Mouse (Mus musculus): ENCODE data around the gene Lyrm4.
"Not testable (repeated sequence)": the region's sequence is repeated elsewhere in the genome, so short reads cannot be mapped to it uniquely, and the experiment has no call there.

Lyrm4 gene

DNA sequence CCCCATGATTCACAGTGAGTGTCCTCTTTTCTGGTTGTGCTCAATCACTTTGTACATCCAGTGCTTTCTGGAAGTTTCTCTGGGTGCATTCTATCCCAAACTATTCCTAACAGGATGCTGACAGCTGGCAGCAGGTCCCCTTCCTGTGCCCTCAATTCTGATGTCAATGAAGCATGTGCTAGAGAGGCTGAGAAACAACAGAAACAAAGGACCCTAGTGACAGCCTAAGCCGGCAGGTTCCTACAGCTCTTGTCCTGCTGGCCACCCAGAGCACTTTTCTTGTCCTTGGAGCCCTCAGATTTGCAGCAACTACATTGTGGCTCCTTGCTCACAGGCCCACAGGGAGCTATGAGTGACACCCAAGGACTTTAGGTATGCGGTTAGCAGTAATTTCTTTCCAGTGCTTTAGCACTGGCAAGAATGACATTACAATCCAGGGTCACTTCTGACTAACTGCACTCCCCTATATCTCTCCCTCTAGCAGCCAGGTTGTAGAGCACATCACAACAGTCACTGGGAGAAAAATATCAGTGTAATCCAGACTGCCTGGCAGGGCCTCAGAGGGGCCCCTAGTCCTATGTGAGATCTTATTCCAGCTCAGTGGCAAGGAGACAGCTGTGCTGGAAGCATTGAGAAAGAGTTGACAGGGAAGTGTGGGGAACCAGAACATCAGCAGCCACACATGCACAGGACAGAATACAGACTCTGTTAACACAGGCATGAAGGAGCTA lies 121.5 kb downstream of the Lyrm4 start:
- in situ Hi-C loops (cut with MboI, MseI): no loop called here

DNA sequence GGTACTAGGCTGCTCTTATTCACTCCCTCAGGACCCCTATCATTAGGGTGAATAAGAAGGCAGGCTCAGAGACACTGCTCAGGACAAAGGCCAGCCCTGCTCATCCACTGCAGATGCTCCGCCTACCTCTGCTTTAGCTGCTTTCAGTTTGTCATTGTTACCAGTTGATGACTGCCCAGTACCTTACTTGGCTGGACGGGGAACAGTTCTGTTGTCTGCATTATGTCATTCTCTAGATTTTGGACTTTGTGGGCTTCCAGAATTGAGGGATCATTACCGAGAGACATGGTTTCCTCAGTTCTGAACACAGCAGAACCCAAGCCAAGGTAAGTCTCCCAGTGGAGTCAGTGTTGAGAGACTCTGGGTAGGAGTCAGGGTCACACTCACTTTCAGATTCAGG lies 122.1 kb downstream of the Lyrm4 start:
- in situ Hi-C loops (cut with MboI, MseI): no loop called here

DNA sequence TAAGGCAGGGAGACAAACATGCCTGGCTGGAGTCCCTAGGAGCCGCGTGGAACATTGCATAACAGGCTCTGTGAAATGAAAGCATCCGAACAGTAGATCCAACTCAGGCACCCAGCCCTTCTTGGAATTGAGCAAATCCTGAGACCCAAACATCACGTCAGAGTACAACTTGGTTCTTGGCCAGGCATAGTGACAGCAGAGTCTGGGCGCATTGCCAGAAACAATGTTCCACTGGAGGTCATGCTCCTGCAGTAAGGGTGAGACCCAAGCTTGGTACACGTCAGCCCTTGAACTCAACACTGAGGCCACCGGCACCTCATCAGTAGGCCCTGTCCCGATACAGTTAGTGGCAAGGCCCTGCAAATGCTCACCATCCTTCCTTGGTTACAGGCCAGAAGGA lies 123.3 kb downstream of the Lyrm4 start:
- in situ Hi-C loops (cut with MboI, MseI): no loop called here

DNA sequence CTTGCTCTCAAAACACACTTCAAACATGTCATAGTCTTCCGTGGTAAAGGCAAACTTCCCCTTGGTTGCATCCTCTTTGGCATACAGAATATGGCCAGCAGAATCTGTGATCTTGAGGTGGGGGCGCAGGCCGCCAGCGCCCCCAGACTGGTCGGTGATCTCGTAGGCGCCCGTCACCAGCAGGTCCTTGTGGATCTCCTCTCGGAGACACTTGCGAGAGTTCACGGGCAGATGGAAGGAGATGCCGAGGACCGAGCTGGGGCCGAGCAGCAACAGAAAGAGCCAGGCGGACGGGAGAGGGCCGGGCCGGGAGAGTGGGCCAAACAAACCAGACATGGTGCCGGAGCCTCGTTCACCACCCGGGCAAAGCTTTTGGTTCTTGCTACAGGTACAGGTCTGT lies 126.1 kb downstream of the Lyrm4 start:
- in situ Hi-C loops (cut with MboI, MseI): not testable (repeated sequence)

DNA sequence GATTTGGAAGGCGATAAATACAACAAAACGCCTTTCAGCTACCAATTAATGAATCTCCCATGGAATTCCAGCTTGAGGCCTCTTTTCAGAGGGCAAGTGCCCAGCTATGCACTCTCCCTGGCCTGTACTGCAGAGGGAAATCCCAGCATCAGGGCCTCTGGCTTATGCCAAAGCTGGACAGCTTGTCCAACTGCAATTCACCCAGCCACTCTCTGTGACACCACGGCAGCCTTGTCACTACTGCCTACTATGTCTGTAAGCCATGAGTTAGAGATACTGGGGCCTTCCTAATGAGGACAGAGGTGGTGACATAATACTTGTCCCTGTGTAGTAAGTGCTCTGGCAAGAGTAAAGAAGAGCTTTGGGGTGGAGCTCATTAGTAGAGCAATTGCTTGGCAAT lies 128.0 kb downstream of the Lyrm4 start:
- in situ Hi-C loops (cut with MboI, MseI): no loop called here

DNA sequence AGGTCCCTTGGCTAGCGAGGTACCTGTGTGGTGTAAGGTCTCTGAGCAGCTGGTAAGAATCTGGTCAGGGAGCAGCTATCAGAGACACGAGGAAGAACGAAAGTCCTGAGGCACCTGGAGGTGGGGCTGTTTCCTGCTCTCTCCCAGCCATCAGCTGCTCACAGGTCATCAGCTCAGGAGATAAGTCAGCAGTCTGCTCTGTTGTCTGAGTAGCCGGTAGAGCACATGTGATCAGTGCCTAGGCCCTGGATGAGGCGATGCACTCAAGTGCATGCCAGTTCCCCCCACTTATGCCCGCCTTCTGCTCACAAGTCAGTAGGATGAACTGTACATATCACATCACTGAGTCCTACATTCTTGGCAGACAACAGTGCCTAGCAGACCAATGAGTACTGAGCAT lies 134.3 kb downstream of the Lyrm4 start:
- in situ Hi-C loops (cut with MboI, MseI): no loop called here

DNA sequence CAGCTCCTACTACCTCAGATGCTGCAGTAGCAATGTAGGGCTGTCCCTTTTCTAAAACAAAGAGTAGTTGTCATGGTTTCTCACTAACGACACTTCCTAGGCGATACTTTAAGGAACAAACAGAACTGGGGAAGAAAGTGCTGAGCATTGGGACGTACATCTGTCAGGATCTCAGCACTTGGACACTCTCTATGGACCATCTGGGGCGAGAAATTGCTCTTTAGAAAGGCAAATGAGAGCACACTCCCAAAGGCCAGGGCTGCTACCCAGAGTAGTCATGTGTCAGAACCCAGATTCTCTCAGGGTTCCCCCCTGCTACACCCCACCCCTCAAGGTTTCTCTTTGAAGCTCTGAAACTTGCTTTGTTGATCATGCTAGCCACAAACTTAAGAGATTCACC lies 136.9 kb downstream of the Lyrm4 start:
- in situ Hi-C loops (cut with MboI, MseI): no loop called here

DNA sequence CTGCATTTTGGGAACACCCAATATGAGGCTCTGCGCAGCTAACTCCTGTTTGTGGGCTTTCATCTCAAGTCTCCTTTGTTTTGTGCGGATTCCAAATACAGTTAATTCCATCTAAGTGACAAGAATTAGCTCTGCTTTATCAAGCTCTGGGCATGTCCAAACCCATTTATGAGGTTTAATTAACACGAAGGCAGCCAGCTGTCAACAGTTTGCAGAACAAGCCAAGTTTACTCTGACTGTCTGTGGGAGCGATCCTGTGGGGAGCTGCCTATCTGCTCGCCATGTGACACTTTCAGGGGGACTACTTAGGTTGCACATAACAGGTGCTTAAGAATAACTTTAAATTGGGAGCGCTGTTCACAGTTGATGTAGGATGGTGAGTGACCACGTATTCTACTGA lies 140.4 kb downstream of the Lyrm4 start:
- in situ Hi-C loops (cut with MboI, MseI): no loop called here

DNA sequence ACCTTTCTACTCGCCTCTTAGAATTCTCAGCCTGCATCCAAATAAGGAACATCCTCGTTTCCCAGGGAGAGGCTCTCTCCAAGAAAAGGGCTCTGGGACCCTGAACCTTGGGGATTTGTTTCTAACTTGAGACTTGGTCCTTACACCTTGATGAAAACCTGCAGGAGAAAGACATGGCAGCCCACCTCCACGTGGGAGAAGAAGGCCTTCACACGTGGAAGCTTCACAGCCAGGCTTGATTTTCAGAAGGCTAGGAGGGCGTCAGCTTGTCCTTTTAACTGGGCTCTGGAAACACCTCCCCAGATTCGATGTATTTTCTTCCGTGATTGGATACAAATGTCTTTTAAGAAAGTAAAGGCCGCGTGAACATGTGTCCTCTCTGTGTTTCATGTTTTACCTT lies 147.5 kb downstream of the Lyrm4 start:
- in situ Hi-C loops (cut with MboI, MseI): no loop called here

DNA sequence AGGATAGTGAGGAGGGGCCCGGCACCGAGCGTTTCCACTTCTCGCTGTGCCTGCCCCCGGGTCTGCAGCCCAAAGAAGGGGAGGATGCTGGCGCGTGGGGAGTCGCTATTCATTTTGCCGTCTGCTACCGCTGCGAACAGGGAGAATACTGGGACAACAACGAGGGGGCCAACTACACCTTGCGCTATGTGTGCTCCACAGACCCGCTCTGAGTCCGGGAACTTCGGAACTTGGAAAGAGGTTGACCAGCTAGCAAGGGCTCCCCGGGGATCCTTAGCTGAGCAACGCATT lies 147.9 kb downstream of the Lyrm4 start:
- in situ Hi-C loops (cut with MboI, MseI): no loop called here

DNA sequence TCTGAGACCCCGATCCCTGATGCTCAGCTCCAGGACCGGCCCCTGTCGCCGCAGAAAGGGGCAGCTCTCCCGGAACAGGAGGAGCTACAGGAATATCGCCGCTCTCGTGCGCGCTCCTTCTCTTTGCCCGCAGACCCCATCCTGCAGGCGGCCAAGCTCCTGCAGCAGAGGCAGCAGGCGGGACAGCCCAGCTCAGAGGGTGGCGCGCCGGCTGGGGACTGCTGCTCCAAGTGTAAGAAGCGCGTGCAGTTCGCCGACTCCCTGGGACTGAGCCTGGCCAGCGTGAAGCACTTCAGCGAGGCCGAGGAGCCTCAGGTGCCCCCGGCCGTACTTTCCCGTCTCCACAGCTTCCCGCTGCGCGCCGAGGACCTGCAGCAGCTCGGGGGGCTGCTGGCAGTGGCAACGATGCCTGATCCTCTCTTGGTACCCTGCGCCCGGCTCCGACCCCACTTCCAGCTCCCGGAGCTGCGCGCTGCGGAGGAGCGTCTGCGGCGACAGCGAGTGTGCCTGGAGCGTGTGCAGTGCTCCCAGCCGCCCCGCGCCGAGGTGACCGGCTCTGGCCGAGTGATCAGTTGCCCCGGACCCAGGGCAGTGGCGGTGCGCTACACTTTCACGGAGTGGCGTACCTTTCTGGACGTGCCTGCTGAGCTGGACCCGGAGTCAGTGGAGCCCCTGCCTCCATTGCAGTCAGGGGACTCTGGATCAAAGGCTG lies 148.5 kb downstream of the Lyrm4 start:
- in situ Hi-C loops (cut with MboI, MseI): no loop called here

DNA sequence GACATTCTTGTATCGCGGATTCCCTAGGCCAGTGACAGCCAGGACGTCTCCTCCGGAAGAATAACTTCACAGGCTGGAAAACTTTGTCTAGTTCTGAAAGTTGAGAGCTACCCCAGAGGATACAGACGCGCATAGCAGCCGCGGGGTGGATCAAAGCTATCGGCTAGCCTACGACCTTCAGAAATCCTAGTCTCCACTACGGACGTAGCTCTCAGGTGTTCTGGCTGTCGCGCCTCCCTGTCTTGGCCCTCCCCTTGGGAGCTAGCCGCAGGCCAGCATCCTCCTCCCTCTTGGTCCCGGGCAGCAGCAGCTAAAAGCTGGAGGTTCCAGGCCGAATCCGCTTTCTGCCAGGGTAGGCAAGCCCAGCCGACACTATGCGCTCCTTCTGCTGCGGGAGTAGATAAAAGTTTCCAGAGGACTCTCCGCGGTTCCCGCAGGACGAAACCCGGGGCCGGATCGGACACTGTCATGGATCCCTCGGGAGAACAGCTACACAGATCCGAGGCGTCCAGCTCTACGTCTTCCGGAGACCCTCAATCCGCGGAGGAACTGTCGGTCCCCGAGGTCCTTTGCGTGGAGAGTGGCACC lies 149.1 kb downstream of the Lyrm4 start:
- in situ Hi-C loops (cut with MboI, MseI): no loop called here

DNA sequence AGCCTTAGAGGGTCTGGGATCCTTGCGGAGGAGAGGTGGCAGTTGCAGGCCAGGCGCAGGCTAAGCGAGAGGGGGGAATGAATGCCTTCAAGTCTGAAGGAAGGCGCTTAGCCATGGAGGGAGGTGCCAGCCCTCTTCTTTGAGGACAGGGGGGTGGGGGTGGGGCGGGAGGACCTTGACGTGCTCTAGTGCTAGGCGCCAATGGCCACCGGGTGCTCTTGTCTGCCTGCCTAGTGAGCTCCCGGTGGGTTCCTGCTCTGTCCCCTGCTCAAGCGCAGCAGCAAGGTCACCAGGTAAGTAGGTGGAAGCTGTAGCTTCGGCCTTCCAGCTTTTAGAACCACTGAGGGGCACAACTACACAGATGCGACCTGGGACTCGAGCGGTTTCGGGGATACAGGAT lies 149.6 kb downstream of the Lyrm4 start:
- in situ Hi-C loops (cut with MboI, MseI): no loop called here

DNA sequence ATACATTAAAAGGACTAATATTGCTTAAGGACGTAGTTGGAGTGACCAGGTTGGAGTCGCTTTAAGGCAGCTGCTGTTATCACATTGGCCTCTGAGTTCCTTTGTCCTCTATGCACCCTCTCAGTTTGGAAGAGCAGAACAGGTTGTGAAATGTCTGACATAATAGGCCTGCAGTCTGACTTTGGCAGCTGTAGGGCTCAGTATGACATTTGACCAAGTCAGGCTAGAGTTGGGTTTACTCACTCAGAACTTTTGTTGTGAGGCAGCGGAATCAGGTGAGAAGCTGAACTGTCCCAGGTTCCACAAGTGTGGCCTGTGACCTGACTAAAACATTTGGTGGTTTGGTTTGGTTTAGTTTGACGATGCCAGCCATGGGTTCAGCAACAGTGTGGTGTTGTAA lies 153.7 kb downstream of the Lyrm4 start:
- in situ Hi-C loops (cut with MboI, MseI): no loop called here

DNA sequence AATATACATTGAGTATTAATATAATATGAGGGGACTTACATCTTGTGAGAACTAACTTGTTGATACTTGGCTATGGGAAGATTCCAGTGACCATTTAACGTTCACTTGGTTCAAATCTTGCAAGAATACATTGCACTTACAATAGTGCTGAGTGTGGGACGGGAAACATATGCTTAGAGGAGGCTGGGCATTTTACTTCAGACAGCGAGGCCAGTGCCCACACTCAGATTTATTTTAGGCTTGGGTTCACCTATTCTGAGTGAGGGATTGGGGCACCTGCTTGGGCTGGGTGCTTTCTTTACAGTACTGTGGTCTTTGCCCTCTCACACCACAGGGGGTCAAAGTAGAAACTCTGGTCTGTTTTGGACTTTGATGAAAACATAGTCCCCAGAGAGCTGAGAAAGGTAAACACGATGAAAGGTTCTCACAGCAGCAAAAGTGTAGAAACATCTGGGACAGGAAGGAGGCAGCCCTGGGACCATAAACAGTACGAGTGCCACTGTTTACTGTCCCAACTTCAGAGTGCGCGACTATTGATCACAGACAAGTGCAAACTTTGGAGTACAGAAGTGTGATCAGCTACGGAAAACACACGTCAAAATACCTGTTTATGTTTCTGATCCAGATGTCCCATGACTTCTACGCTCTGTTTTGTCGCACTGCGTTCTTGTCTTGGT lies 157.8 kb downstream of the Lyrm4 start:
- in situ Hi-C loops (cut with MboI, MseI): no loop called here

DNA sequence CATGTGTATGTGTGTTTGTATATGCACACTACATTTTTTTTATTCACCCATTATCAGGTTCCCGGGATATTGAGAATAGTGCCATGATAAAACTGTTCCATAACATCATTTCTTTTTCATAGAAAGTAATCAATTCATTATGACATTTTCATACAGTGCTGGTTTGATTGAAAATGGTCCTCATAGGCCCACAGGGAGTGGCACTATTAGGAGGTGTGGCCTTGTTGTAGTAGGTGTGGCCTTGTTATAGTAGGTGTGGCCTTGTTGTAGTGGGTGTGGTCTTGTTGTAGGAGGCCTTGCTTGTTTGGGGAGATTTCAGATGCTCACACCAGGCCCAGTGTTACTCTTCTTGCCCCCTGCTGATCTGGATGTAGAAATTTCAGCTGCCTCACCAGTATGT lies 158.8 kb downstream of the Lyrm4 start, which contains the start of gene Ppp1r3g:
TSS of gene Ppp1r3g (plus strand) at position 301 of the 400 bp plus-strand sequence.
- in situ Hi-C loops (cut with MboI, MseI): no loop called here

DNA sequence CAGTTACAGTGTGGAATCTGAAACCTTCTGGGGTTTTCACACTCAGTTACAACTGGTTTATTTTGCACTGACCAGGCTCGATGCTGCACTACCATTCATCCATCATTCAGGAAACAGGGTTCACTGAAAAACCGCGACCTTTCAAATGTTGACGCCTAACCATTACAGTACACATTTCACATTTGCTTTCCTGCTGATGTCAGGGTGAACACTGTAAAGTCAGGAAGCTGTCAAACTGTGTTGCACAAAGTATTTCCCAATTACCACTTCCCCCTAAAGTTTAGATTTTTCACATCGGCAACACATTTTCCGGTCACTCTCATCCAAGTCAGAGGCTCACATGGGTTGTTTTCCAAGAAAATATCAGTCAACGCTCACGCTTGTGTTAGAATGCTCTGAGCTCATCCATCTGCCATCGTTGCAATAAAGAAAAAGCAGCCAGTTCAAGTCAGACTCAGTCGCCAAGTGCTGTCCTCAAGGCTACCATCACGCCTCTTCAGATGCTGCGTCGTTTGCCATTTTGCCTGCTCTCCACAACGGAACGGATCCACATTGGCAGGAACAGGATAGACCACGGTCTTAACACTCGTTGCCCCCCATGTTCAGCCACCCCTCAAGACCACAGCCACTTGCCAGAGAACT lies 167.4 kb downstream of the Lyrm4 start:
- in situ Hi-C loops (cut with MboI, MseI): loop anchor here (5.0 kb wide), 2 partner anchors 73 to 883 kb away; no protein-coding TSS in a partner anchor

DNA sequence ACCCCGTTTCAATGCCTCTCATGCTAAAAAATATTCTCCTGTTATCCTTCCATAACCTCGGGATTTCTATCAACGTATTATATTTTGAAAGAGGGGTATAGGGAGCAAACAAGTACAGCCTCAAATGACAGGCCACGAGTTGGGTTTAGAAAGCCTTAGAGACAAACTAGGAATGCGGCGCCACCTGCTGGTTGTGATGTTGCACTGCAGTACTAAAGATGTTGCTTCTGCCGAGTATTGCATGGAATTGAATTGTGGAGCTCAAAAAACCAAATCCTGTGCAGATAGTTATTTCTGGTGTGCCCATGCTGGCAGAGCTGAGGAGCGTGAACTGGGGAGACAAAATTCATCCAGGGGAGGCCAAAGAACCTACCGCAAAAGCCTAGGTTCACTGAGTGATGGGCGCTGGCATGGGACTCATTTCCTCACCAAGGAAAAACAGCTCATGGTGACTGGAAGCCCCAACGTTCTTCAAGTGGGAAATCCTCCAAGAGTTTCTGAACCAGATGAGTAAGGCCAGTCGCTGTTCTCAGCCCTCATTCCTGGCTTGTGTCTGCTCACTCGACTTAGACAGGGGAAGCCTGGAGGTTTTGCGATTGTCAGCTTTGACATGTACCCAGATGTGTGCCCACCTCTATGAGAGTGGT lies 169.8 kb downstream of the Lyrm4 start:
- in situ Hi-C loops (cut with MboI, MseI): no loop called here

DNA sequence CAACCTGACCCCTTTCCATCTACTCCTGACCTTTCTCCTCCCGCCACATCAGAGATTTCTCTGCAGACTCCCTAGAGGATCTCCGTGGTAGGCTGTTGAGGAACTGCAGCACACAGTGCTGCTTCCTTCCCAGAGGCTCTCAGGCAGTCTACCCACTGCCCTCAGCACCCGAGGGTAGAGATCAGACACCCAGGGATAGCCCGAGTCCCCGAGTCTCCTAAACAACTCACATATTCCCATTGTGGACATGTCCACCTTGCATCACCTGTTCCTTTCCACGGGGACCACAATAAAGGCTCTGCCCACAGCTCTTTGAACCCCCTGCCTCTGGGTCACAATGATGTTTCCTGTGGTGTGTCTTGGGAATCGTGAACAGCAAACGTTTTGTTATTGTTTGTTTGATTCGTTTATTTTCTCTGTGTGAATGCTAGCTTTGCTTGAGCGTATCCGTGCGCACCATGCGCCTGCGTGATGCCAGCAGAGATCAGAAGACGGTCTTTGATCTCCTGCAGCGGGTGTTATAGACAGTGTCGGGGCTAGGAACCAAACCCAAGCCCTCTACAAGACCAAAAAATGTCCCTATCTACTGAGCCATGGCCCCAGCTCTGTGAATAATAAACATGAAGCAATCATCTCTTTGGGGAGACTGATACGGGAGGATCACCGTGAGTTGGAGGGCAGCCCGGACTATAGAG lies 170.5 kb downstream of the Lyrm4 start:
- in situ Hi-C loops (cut with MboI, MseI): no loop called here

DNA sequence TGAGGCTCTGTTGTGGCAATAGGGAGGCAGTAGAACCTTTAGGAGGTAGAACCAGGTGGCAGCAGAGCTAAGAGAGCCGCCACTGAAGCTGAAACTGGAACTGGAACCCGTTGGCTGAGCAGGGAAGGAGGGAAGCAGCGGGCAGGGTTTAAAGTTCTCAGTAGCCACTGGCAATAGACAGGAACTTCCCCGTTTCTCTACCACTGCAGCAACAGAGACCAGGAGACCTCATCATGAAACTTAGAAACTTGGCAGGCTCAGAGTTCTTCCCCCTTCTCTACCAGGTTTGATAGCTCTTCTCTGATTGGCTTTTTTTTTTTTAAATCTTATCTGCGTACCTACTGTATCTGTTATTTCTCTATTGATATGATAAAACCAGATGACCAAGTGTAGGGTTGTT lies 176.4 kb downstream of the Lyrm4 start:
- in situ Hi-C loops (cut with MboI, MseI): no loop called here

Measured in regulatory T cell (primary cell).